Mouse (Mus musculus) heart, postnatal 25 days (tissue): ENCODE data around the gene Olfr729. TPM values are rescaled to one million over a fixed set of nuclear protein-coding genes. Genes with fewer than 3 reads are reported as not detected.

Experiments used
- DNase-seq: peaks from one replicate; pipeline ENCODE4 v3.0.0; 2022; ENCODE audit warnings: low spot score
- intact Hi-C: fragments of 180-260 bp; cut with DNase I; formaldehyde crosslinking; loops from one replicate; pipeline ENCODE4 v1.15.1; 2025
- total RNA-seq, 2 experiments: library from RNA; stranded (reverse); gene quantifications; 2 replicates each; pipeline ENCODE4 v1.2.3; 2021

Olfr729 gene
- total RNA-seq: not detected

DNA sequence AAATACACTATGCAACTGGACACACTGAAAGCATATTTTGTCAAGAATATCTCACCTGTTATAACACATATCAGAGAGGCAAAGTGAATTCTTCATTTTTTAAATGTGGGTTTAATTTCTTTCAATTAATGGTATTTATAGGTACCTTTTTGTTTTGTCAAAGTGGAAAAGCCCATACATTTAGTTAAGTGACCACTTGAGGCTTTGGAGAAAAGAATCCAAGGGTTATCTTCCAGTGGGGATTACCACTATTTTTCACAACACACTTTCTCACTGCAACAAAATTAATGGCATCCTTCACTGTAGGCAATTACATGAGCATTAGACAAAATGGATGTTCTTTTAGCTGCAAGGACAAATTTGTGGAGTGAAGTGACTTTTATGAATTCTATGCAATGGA is at the start of gene Olfr729:
TSS of gene Olfr729 (minus strand) at position 101 of the 400 bp plus-strand sequence.
- no peak for DNase-seq
- intact Hi-C loops: no loop called here

DNA sequence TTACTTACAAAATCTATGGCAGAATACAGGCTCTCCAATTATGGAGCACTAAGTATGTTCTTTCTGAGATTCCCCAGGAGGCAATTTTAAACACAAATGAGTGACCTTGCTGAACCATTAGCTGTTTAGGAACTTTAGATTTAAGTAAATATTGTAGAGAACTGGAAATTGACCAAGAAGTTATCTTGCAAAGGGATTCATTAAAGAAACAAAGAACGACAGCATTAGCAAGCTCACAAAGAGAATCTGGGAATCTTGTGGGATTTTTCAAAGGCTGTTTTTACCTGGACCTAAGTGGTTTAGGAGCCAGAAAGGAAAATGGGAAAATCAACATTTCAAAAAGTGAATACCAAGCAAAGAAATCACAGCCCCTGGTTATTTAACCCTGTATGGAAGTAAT is 35.4 kb upstream of the Olfr729 start, which contains the start of gene Olfr730:
TSS of gene Olfr730 (minus strand) at position 101 of the 400 bp plus-strand sequence.
- intact Hi-C loops: no loop called here
- DNase-seq: no peak

DNA sequence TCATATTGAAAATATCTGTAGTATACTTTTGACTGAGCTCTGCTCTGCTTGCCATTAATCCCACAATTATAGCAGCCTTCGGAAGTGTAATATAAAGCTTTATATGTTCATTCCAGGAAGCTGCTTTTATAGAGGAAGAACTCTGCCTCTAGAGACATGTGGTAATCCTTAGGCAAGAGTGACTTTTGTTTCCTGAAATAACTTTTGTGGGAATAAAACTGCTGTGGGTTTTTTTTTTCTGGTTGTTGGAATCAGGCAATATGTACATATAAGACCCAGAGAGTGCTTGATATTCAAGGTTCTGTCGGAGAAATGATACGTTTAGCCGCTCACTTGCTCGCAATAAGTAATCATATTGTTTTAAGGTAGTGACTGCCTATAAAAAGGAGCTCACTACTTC is 10.1 kb downstream of the Olfr729 start, which contains the start of gene Olfr728:
TSS of gene Olfr728 (minus strand) at position 101 of the 400 bp plus-strand sequence.
- intact Hi-C loops: no loop called here
- no peak for DNase-seq

DNA sequence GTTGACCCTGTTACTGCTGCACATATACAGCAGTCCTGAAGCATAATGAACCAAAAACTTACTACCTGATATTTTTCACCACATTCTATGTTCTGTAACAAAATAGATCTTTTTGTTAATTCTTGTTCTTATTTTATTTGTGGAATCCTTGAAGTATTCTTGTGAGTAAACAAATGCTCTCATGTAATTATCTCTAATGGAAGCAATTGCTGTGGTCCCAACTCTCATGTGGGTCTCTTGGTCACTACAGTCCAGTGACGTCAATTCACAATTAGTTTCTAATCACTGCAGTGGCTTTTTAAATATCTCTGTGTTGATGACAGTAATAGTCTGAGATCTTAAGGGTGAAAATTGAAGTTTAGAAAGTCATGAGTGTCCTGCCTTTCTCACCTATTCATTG is 29.8 kb downstream of the Olfr729 start, which contains the start of gene Olfr727:
TSS of gene Olfr727 (plus strand) at position 301 of the 400 bp plus-strand sequence.
- DNase-seq: no peak
- intact Hi-C loops: no loop called here

Other genes starting within 250 kb of the Olfr729 start
- not detected for gene Olfr723, start 221.1 kb downstream of the Olfr729 start, total RNA-seq
- not detected for gene Olfr724, start 189.6 kb downstream of the Olfr729 start, total RNA-seq
- not detected for gene Olfr725, start 112.5 kb downstream of the Olfr729 start, total RNA-seq
- not detected for gene Olfr726, start 62.0 kb downstream of the Olfr729 start, total RNA-seq
- not detected for gene Olfr727, start 29.7 kb downstream of the Olfr729 start, total RNA-seq
- not detected for gene Olfr728, start 10.2 kb downstream of the Olfr729 start, total RNA-seq
- not detected for gene Olfr730, start 35.3 kb upstream of the Olfr729 start, total RNA-seq
- gene Olfr731, start 89.0 kb upstream of the Olfr729 start, total RNA-seq: not detected
- not detected for gene Olfr732, start 131.3 kb upstream of the Olfr729 start, total RNA-seq
- not detected for gene Olfr733, start 148.6 kb upstream of the Olfr729 start, total RNA-seq
- gene Olfr734, start 173.9 kb upstream of the Olfr729 start, total RNA-seq: not detected
- gene Olfr735, start 196.0 kb upstream of the Olfr729 start, total RNA-seq: not detected
- not detected for gene Tlr11, start 205.0 kb upstream of the Olfr729 start, total RNA-seq
- not detected for gene Olfr736, start 228.3 kb upstream of the Olfr729 start, total RNA-seq